ENCODE assay signal across 9 mouse cellular contexts in genomic region chr5:50059586-50059985, GRCm38 (mm10). TPM values are rescaled to one million over a fixed set of nuclear protein-coding genes. Genes with fewer than 3 reads are reported as not detected.
A peak's percentile ranks its signal among the peaks of the same experiment; 100 is the strongest.
DNase-seq lines count a peak whose midpoint lies in the region; ATAC-seq and TF ChIP-seq lines count a peak whose summit lies in the region.
"Had no signal": no experiment of that assay in that cellular context is flagged by ENCODE, and none has a peak within 500 bp of the region (broad histone marks: within the 10 kb centered on the region; RNA-seq: fewer than 3 reads in every experiment).

No protein-coding gene starts in this region.

- no peaks in the 10 kb centered on the region for H3K9me3 ChIP-seq in heart, postnatal 0 days (replicated peaks; ENCODE audit: control insufficient read depth, low read length)
- H3K9me3 ChIP-seq in intestine, postnatal 0 days (ENCODE audit: control insufficient read depth): no peaks in the 10 kb centered on the region
- H3K9me3 ChIP-seq in liver, embryonic 15.5 days (replicated peaks): no peaks in the 10 kb centered on the region

- no peak for TF ChIP-seq CTCF in heart, postnatal 0 days (IDR thresholded peaks at IDR 0.05; ENCODE audit: low read depth)
- TF ChIP-seq CTCF in intestine, postnatal 0 days (IDR thresholded peaks at IDR 0.05; ENCODE audit: low read depth): peak; percentile 29
- TF ChIP-seq CTCF in small intestine, adult 2 months (IDR thresholded peaks at IDR 0.05; ENCODE audit: extremely low read depth, insufficient read length, insufficient replicate concordance, low read depth, low read length): no peak
- TF ChIP-seq CTCF in left cerebral cortex, adult 2 months (IDR thresholded peaks at IDR 0.05): no peak
- no peak for TF ChIP-seq CTCF in cerebellum, adult 2 months (IDR thresholded peaks at IDR 0.05; ENCODE audit: borderline replicate concordance, insufficient read depth, low read depth, low read length)

- peak overlapping the region; percentile 92; the same call in 1 of the 2 replicates for H3K4me3 ChIP-seq in heart, postnatal 0 days (ENCODE audit: low read depth, low read length)
- peak overlapping the region; percentile 91; the same call in 1 of the 2 replicates for H3K4me3 ChIP-seq in intestine, postnatal 0 days (ENCODE audit: low read depth, low read length)
- H3K4me3 ChIP-seq in liver, embryonic 15.5 days (replicated peaks): peak overlapping the region; percentile 84
- H3K4me3 ChIP-seq in small intestine, adult 2 months (ENCODE audit: low read depth, low read length): peak overlapping the region; percentile 90; the same call in 1 of the 2 replicates
- no peak overlapping the region for H3K4me3 ChIP-seq in left cerebral cortex, adult 2 months
- H3K4me3 ChIP-seq in cerebellum, adult 2 months (replicated peaks; ENCODE audit: insufficient read depth, low read depth, low read length): no peak overlapping the region

- H3K4me2 ChIP-seq in heart, postnatal 0 days (ENCODE audit: low read depth, low read length): peak overlapping the region; percentile 95; the same call in 1 of the 2 replicates
- H3K4me2 ChIP-seq in intestine, postnatal 0 days (replicated peaks; ENCODE audit: low read depth): peak overlapping the region; percentile 99
- H3K4me2 ChIP-seq in liver, embryonic 15.5 days: peak overlapping the region; percentile 99

- intact Hi-C loops in left cerebral cortex, adult 2 months (cut with DNase I): loop anchor here (5.0 kb wide), 1 partner anchor 158 kb away; no protein-coding TSS in a partner anchor

- no peak for ATAC-seq in heart, postnatal 0 days (ENCODE audit: insufficient read depth, low read depth)
- peak; percentile 95 for ATAC-seq in intestine, postnatal 0 days
- no peak for ATAC-seq in liver, embryonic 15.5 days (ENCODE audit: insufficient read depth)

- H3K27ac ChIP-seq in heart, postnatal 0 days (ENCODE audit: low read depth): no peak overlapping the region
- peak overlapping the region; percentile 97 for H3K27ac ChIP-seq in intestine, postnatal 0 days (ENCODE audit: low read depth, low read length)
- no peak overlapping the region for H3K27ac ChIP-seq in liver, embryonic 15.5 days (replicated peaks)
- peak overlapping the region; percentile 99 for H3K27ac ChIP-seq in small intestine, adult 2 months (ENCODE audit: insufficient read depth, low read depth, low read length)
- H3K27ac ChIP-seq in left cerebral cortex, adult 2 months: no peak overlapping the region
- H3K27ac ChIP-seq in cerebellum, adult 2 months (ENCODE audit: insufficient read depth, low read length): no peak overlapping the region

- TF ChIP-seq POLR2A in small intestine, adult 2 months (IDR thresholded peaks at IDR 0.05; ENCODE audit: low read depth, low read length): no peak
- TF ChIP-seq POLR2A in cerebellum, adult 2 months (IDR thresholded peaks at IDR 0.05; ENCODE audit: borderline replicate concordance, insufficient read depth, low read length): no peak

- TF ChIP-seq EP300 in heart, postnatal 0 days (IDR thresholded peaks at IDR 0.05; ENCODE audit: low read depth): no peak

- H3K9ac ChIP-seq in heart, postnatal 0 days (replicated peaks; ENCODE audit: low read depth, low read length): peak overlapping the region; percentile 94; the same call in 1 of the 2 replicates
- peak overlapping the region; percentile 97 for H3K9ac ChIP-seq in intestine, postnatal 0 days (ENCODE audit: low read depth, low read length)
- no peak overlapping the region for H3K9ac ChIP-seq in liver, embryonic 15.5 days

- no peak for DNase-seq in heart, postnatal 0 days (ENCODE audit: low spot score)
- DNase-seq in heart, adult 8-10 months (ENCODE audit: low spot score): no peak
- DNase-seq in right cerebral cortex, postnatal 14 days: no peak
- DNase-seq in left cerebral cortex, adult 2 months (ENCODE audit: extremely low spot score in 1 of 2, low spot score in 2 of 2): no peak
- DNase-seq in cerebellum, adult 2 months: no peak

- WGBS in heart, postnatal 0 days: 87% methylated on average over 7 of the region's 7 CpGs
- WGBS in intestine, postnatal 0 days: 38% methylated on average over 7 of the region's 7 CpGs
- 80% methylated on average over 7 of the region's 7 CpGs for WGBS in liver, embryonic 15.5 days (ENCODE audit: insufficient replicate concordance)
- WGBS in small intestine, adult 2 months: 34% methylated on average over 7 of the region's 7 CpGs
- 92% methylated on average over 7 of the region's 7 CpGs for WGBS in cerebellum, adult 2 months

- peaks cover 12% of the 10 kb centered on the region for H3K4me1 ChIP-seq in heart, postnatal 0 days (ENCODE audit: control insufficient read depth, insufficient read depth)
- 0 out of 2 replicates have a peak, but pooled peaks cover 2% of the 10 kb centered on the region for H3K4me1 ChIP-seq in intestine, postnatal 0 days (replicated peaks; ENCODE audit: control insufficient read depth, insufficient read depth, low read length)
- peaks cover 22% of the 10 kb centered on the region for H3K4me1 ChIP-seq in liver, embryonic 15.5 days (replicated peaks)
- no peaks in the 10 kb centered on the region; the same call in 1 of the 2 replicates for H3K4me1 ChIP-seq in small intestine, adult 2 months (ENCODE audit: control insufficient read depth, insufficient read depth, insufficient read length, low read length)
- no peaks in the 10 kb centered on the region for H3K4me1 ChIP-seq in cerebellum, adult 2 months (ENCODE audit: control insufficient read depth, insufficient read depth, low read length)

- no peaks in the 10 kb centered on the region for H3K36me3 ChIP-seq in heart, postnatal 0 days (replicated peaks; ENCODE audit: control insufficient read depth, insufficient read depth, low read length)
- H3K36me3 ChIP-seq in intestine, postnatal 0 days (ENCODE audit: control insufficient read depth, insufficient read depth): no peaks in the 10 kb centered on the region
- no peaks in the 10 kb centered on the region for H3K36me3 ChIP-seq in liver, embryonic 15.5 days (replicated peaks)
- no peaks in the 10 kb centered on the region for H3K36me3 ChIP-seq in small intestine, adult 2 months (ENCODE audit: control insufficient read depth, insufficient read depth, low read length)
- H3K36me3 ChIP-seq: G1E had no signal

- H3K27me3 ChIP-seq in heart, postnatal 0 days (ENCODE audit: control insufficient read depth, insufficient read depth, low read length): no peaks in the 10 kb centered on the region
- H3K27me3 ChIP-seq in intestine, postnatal 0 days (replicated peaks; ENCODE audit: control insufficient read depth, insufficient read depth, low read length): no peaks in the 10 kb centered on the region
- peaks cover 30% of the 10 kb centered on the region for H3K27me3 ChIP-seq in liver, embryonic 15.5 days
- no peaks in the 10 kb centered on the region for H3K27me3 ChIP-seq in small intestine, adult 2 months (ENCODE audit: control insufficient read depth, insufficient read depth, low read length)
- H3K27me3 ChIP-seq in cerebellum, adult 2 months (ENCODE audit: control insufficient read depth, insufficient read depth, low read length): no peaks in the 10 kb centered on the region

RNA-seq across cellular contexts. Expression of gene Adgra3, which starts 0.8 kb away (rescaled TPM):
- 32.7 and 38.3 TPM in 2 replicates for total RNA-seq in heart, postnatal 0 days (2014; rRNA removed; ENCODE audit: low replicate concordance)
- polyA plus RNA-seq in heart, postnatal 0 days (2015; fragmentation: Nextera tagmentation; extraction: Ambion mirVana): 6.7 and 7.1 TPM in 2 replicates
- total RNA-seq in heart, adult 8-10 months (2022): 10 to 100 TPM; 14.9 to 23.5 (median 18.4) TPM
- polyA plus RNA-seq in intestine, postnatal 0 days (2015; fragmentation: Nextera tagmentation; extraction: Ambion mirVana): 8.9 and 10.5 TPM in 2 replicates
- polyA plus RNA-seq in liver, embryonic 15.5 days (2015; fragmentation: Nextera tagmentation; extraction: Ambion mirVana): 2.9 and 3.5 TPM in 2 replicates
- 11.0 and 18.2 TPM in 2 replicates for polyA plus RNA-seq in small intestine, adult 2 months (2012; rRNA removed)
- total RNA-seq in left cerebral cortex, adult 2 months (2021): 10 to 100 TPM; 22.8 to 27.3 TPM
- 10.6 and 11.4 TPM in 2 replicates for polyA plus RNA-seq in cerebellum, adult 2 months (2012; rRNA removed)
- polyA plus RNA-seq: G1E had no signal

Comparison
In these comparisons a context has a peak if more than half of its experiments do, and no peak if none do; other contexts are left out.
1. H3K27ac ChIP-seq: peak in intestine, postnatal 0 days (single experiment) and small intestine, adult 2 months (single experiment); none in heart, postnatal 0 days (single experiment), liver, embryonic 15.5 days (single experiment), left cerebral cortex, adult 2 months (single experiment) and cerebellum, adult 2 months (single experiment).
2. H3K4me3 ChIP-seq: peak in heart, postnatal 0 days (single experiment), intestine, postnatal 0 days (single experiment), liver, embryonic 15.5 days (single experiment) and small intestine, adult 2 months (single experiment); none in left cerebral cortex, adult 2 months (single experiment) and cerebellum, adult 2 months (single experiment).
3. Peak in every context shown above with its lines, with median percentiles within 50 percentile points of each other: H3K4me2 ChIP-seq.